Mouse (Mus musculus): Measurements from ENCODE around the gene Epsti1. TPM values are rescaled to one million over a fixed set of nuclear protein-coding genes. Genes with fewer than 3 reads are reported as not detected.

Gene Epsti1
- 9.3 and 14.8 TPM in 2 replicates for polyA plus RNA-seq (2012; rRNA removed; ENCODE audit: low replicate concordance)

GRCm38 (mm10) chr14:77904171-77904762, at the start of gene Epsti1:
TSS of gene Epsti1 (plus strand) at chr14:77904239.

GRCm38 (mm10) chr14:77874304-77875241, 29.5 kb upstream of the Epsti1 start, which contains the start of gene Dnajc15:
TSS of gene Dnajc15 (minus strand) at chr14:77875125.

Other genes with a start within 250 kb of the Epsti1 start
- 3.5 and 5.3 TPM in 2 replicates for gene Dnajc15, start 29.1 kb upstream of the Epsti1 start, polyA plus RNA-seq (2012; rRNA removed; ENCODE audit: low replicate concordance)
- gene Fam216b, start 184.8 kb downstream of the Epsti1 start, polyA plus RNA-seq (2012; rRNA removed; ENCODE audit: low replicate concordance): not detected in 2 replicates